Mouse (Mus musculus) liver, postnatal 0 days (tissue): ENCODE measurements around the gene Bace1.

ENCODE experiments used
- CTCF ChIP-seq: sonication (generic); IDR thresholded peaks from 2 replicates; pipeline ENCODE4 v1.5.1; 2016; ENCODE audit warnings: antibody characterized with exemption, low read depth
- EP300 ChIP-seq: IDR thresholded peaks from 2 replicates; pipeline ENCODE4 v1.6.1; 2016; ENCODE audit warnings: antibody characterized with exemption, low read depth, mild to moderate bottlenecking

DNA sequence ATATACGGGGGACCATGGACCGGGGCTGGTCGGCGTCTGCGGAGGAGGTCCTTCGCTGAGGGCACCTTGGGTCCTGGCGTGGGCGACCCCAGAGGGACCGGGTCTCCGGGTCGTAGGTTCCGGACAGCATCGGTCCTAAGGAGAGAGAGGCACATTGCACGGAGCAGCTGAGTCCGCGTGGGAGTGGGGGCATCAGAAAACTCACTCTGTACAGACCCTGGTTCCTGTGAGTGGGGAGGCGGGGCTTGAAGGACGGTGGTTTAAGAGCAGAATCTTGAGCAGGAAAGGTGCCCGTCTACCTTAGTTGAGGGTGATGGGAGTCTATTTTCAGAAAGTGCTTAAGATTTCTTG is 68.7 kb downstream of the Bace1 start:
- no peak for TF ChIP-seq CTCF
- no peak for TF ChIP-seq EP300
